Mouse (Mus musculus) spleen, adult 2 months (tissue): ENCODE data around the gene Nt5m.

Experiments used
- CTCF ChIP-seq: fragments of 200-500 bp; IDR thresholded peaks from 2 replicates; pipeline ENCODE4 v1.5.1; 2011; ENCODE audit warnings: mild to moderate bottlenecking, inconsistent platforms; ENCODE audit not compliant: insufficient read depth, insufficient read length, insufficient replicate concordance; ENCODE audit errors: extremely low read depth
- POLR2A ChIP-seq: fragments of 200-500 bp; IDR thresholded peaks from 2 replicates; pipeline ENCODE4 v1.6.1; 2011; ENCODE audit warnings: low read depth, low read length, inconsistent platforms

GRCm38 (mm10) chr11:59805656-59806055, 33.6 kb upstream of the Nt5m start:
- TF ChIP-seq CTCF (no peak), POLR2A (no peak)
